Mouse (Mus musculus) small intestine, adult 2 months (tissue): ENCODE results near the gene Zfp59.

Experiments
- CTCF ChIP-seq: fragments of 200-500 bp; IDR thresholded peaks from 2 replicates; pipeline ENCODE4 v1.5.1; 2012; ENCODE audit warnings: low read depth, mild to moderate bottlenecking, control low read depth, inconsistent platforms, low read length, moderate library complexity, mixed read lengths; ENCODE audit not compliant: insufficient replicate concordance, insufficient read length; ENCODE audit errors: extremely low read depth
- POLR2A ChIP-seq: fragments of 200-500 bp; IDR thresholded peaks from 2 replicates; pipeline ENCODE4 v1.6.1; 2012; ENCODE audit warnings: low read depth, mild to moderate bottlenecking, control low read depth, inconsistent platforms, low read length, moderate library complexity

GRCm38 (mm10) chr7:27900601-27901000 lies 62.2 kb downstream of the Zfp59 start:
- no peak for TF ChIP-seq POLR2A
- TF ChIP-seq CTCF: no peak
